Mouse (Mus musculus) neural tube, embryonic 15.5 days (tissue): ENCODE measurements around the gene Zbtb34. TPM values are rescaled to one million over a fixed set of nuclear protein-coding genes. Genes with fewer than 3 reads are reported as not detected.

Source experiments
- ATAC-seq: fragments of 200-750 bp; cut with Nextera tagmentation; 2 replicates; pipeline ENCODE4 v1.8.0; 2017; ENCODE audit warnings: mild to moderate bottlenecking, moderate TSS enrichment, moderate library complexity; ENCODE audit not compliant: low FRiP score
- H3K27ac ChIP-seq: fragments of 300-500 bp; sonication (generic); replicated peaks from 2 replicates; pipeline ENCODE4 v1.5.1; 2015; ENCODE audit warnings: mild to moderate bottlenecking, inconsistent platforms
- H3K27me3 ChIP-seq: fragments of 300-500 bp; sonication (generic); replicated peaks from 2 replicates; pipeline ENCODE4 v1.6.1; 2015; ENCODE audit warnings: inconsistent platforms
- H3K36me3 ChIP-seq: fragments of 300-500 bp; sonication (generic); 2 replicates; pipeline ENCODE4 v1.6.1; 2015; ENCODE audit warnings: inconsistent platforms
- H3K4me1 ChIP-seq: fragments of 300-500 bp; sonication (generic); 2 replicates; pipeline ENCODE4 v1.6.1; 2015; ENCODE audit warnings: inconsistent platforms
- H3K4me2 ChIP-seq: fragments of 300-500 bp; sonication (generic); 2 replicates; pipeline ENCODE4 v1.6.1; 2015; ENCODE audit warnings: inconsistent platforms, mild to moderate bottlenecking, moderate library complexity
- H3K4me3 ChIP-seq: fragments of 300-500 bp; sonication (generic); replicated peaks from 2 replicates; pipeline ENCODE4 v1.5.1; 2015; ENCODE audit warnings: mild to moderate bottlenecking, inconsistent platforms
- H3K9ac ChIP-seq: fragments of 300-500 bp; sonication (generic); replicated peaks from 2 replicates; pipeline ENCODE4 v1.6.1; 2015; ENCODE audit warnings: mild to moderate bottlenecking, inconsistent platforms
- H3K9me3 ChIP-seq: fragments of 300-500 bp; sonication (generic); replicated peaks from 2 replicates; pipeline ENCODE4 v1.6.1; 2016; ENCODE audit warnings: inconsistent platforms
- WGBS: fragments of 180-500 bp; shearing (Covaris S2); methylation state at CpG from one replicate; pipeline ENCODE4 v1.1.7; 2015; ENCODE audit warnings: mixed read lengths; 5-methylcytosine and 5-hydroxymethylcytosine counted together
- microRNA-seq: library from miRNA; unstranded; fragments of <30 nt; microRNA quantifications from one replicate; pipeline ENCODE4, GENCODE M21; 2017
- polyA plus RNA-seq: library from polyadenylated mRNA; unstranded; fragments of >200 nt; fragmentation: Nextera tagmentation; extraction: Ambion mirVana; gene quantifications from 2 replicates; pipeline ENCODE4 v1.2.1, GENCODE M21; 2015

Gene Zbtb34
- polyA plus RNA-seq, 1 experiment from 2014 or later, result 7.0 TPM

DNA sequence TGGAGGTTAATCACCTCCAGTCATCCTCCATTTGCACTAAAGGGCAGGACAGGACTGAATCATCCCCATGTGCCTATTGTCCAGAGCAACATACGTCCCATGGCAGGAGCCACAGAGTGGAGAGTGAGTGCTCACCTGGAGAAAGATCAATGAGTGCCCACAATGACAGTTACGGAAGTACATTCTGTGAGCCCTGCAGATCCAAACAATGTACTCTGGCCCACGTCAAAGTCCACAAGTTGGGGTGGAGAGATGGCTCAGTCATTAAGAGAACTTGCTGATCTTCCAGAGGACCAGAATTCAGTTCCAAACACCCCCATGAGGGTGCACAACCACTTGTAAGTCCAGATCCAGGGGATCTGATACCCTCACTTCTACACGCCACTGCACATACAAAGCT lies 67.2 kb downstream of the Zbtb34 start:
- H3K27ac ChIP-seq, result no peak overlapping the region
- H3K4me3 ChIP-seq, result no peak overlapping the region
- WGBS, result 85% methylated on average over 4 of the region's 4 CpGs
- H3K36me3 ChIP-seq, result peaks cover 17% of the 10 kb centered on the region
- H3K4me2 ChIP-seq, result no peak overlapping the region
- H3K4me1 ChIP-seq, result peaks cover 49% of the 10 kb centered on the region
- ATAC-seq, result no peak
- no peaks in the 10 kb centered on the region for H3K27me3 ChIP-seq
- H3K9ac ChIP-seq, result no peak overlapping the region
- H3K9me3 ChIP-seq, result no peaks in the 10 kb centered on the region

DNA sequence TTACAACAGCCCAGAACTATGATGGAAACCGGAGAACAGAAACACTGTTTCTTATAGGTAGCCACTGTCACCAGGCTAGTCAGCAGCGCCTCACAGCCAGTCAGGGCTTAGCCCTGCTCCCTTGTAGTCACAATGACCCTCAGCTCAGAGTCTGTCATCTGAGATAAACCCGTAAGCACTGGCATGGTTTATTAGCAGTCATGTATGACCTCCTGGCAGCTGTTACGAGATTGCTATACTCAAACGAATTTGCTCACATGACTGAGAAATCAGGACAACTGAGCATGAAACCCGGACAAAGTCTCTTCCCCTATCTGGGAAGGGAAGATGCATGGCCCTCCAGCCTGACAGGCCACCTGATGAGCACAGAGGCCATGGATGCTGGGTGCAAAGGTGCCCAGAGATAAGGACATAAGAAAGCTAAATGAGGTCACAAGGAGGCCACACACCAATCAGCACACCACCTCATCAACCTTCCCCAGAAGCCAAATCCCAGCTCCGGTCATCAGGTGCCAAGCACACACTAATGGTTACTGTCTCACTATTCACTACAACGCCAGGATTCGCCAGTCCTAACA lies 69.9 kb downstream of the Zbtb34 start:
- Histone ChIP-seq H3K36me3 (peaks cover 2% of the 10 kb centered on the region; the same call in 1 of the 2 replicates), H3K4me1 (peaks cover 40% of the 10 kb centered on the region), H3K9ac (no peak overlapping the region), H3K27me3 (no peaks in the 10 kb centered on the region), H3K4me3 (no peak overlapping the region), H3K9me3 (no peaks in the 10 kb centered on the region), H3K27ac (no peak overlapping the region), H3K4me2 (no peak overlapping the region)
- ATAC-seq, result no peak
- 73% methylated on average over 9 of the region's 9 CpGs for WGBS

DNA sequence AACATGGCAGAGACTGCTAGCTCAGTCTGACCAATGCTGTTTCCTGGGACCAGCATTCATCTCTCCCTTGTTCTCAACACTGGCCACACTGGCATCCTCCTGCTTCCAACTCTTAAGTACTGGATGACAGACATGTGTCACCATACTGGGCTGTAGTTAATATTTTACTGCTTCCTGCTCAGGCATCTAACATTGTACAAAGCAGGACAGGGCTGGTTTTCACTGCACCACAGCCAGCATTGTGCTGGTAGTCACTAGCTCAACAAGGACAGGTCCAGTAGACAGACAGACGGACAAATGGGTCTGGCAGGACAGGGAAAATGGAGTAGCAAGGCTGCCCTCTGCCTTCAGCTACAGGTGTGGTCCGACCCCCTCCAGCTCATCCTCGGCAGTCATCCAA lies 70.6 kb downstream of the Zbtb34 start:
- Histone ChIP-seq H3K4me2 (no peak overlapping the region), H3K9me3 (no peaks in the 10 kb centered on the region), H3K27ac (no peak overlapping the region), H3K4me1 (peaks cover 40% of the 10 kb centered on the region), H3K36me3 (peaks cover 2% of the 10 kb centered on the region; the same call in 1 of the 2 replicates), H3K4me3 (no peak overlapping the region), H3K9ac (no peak overlapping the region), H3K27me3 (no peaks in the 10 kb centered on the region)
- no peak for ATAC-seq
- WGBS, result 91% methylated on average over 3 of the region's 3 CpGs

DNA sequence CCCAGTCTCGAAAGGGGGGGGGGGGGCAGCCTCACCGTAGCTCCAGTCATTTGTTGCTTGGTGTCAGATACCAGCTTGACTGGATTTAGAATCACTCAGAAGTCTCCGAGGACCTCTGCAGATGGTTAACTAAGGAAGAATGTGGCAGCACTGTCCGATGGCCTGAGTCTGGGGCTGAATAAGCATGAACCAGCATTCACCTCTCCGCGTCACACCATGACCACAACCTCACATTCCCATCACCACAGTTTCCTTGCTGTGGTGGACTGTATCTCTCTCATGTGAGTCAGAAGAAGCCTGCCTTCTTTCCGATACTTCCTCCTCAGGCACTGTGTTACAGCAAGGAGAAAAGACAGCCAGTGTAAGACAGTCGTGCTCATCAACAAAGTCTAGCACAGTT lies 71.9 kb downstream of the Zbtb34 start:
- no peak overlapping the region for H3K9ac ChIP-seq
- WGBS, result 91% methylated on average over 8 of the region's 8 CpGs
- no peak for ATAC-seq
- H3K36me3 ChIP-seq, result peaks cover 2% of the 10 kb centered on the region; the same call in 1 of the 2 replicates
- H3K4me2 ChIP-seq, result no peak overlapping the region
- peaks cover 37% of the 10 kb centered on the region for H3K4me1 ChIP-seq
- H3K27me3 ChIP-seq, result no peaks in the 10 kb centered on the region
- no peak overlapping the region for H3K27ac ChIP-seq
- H3K9me3 ChIP-seq, result no peaks in the 10 kb centered on the region
- H3K4me3 ChIP-seq, result no peak overlapping the region

DNA sequence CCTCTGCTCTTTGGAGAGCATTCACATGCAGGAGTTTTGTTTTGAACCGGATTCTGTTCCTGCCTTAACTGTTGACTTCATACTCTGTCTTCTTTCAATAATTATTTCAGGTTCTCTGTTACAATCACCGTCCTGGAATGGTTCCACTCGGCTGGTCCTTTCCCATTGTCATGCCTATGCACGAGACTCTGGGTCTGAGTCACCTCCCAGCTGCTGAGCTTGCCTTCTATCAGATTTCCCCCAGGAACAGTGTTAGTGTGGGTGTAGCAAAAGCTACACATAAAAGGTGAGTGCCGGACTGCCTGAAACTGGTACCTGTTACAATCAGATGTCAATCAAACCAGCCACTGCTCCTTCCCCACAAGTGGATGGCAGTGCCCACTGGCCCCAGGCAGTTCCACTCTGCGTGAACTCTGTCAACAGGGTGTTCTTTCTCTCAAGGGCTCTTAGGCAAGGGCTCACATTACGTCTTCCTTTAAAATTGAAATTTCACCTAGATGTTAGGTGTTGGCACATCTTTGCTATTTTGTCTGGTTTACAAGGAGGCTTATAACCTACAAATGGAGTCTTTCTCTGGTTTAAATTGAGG lies 73.8 kb downstream of the Zbtb34 start:
- no peak overlapping the region for H3K4me2 ChIP-seq
- no peaks in the 10 kb centered on the region for H3K27me3 ChIP-seq
- no peak overlapping the region for H3K27ac ChIP-seq
- H3K36me3 ChIP-seq, result peaks cover 2% of the 10 kb centered on the region; the same call in 1 of the 2 replicates
- no peak for ATAC-seq
- H3K4me1 ChIP-seq, result peaks cover 37% of the 10 kb centered on the region
- no peak overlapping the region for H3K4me3 ChIP-seq
- no peak overlapping the region for H3K9ac ChIP-seq
- WGBS, result 82% methylated on average over 7 of the region's 7 CpGs
- no peaks in the 10 kb centered on the region for H3K9me3 ChIP-seq

Small RNA genes lying within 50 kb of the gene (microRNA-seq; reads per million reads assigned to microRNA genes)
- gene Gm25998, result not detected

Other genes starting within 250 kb of the Zbtb34 start
- 12.0 and 18.0 TPM in 2 replicates for gene Angptl2, start 215.3 kb downstream of the Zbtb34 start, polyA plus RNA-seq
- gene Ralgps1, start 59.8 kb downstream of the Zbtb34 start, polyA plus RNA-seq, result 31.6 and 34.9 TPM in 2 replicates
- 20.4 and 21.9 TPM in 2 replicates for gene Zbtb43, start 37.2 kb upstream of the Zbtb34 start, polyA plus RNA-seq
- 7.9 and 8.5 TPM in 2 replicates for gene Lmx1b, start 209.2 kb upstream of the Zbtb34 start, polyA plus RNA-seq